In the genomic region with DNA sequence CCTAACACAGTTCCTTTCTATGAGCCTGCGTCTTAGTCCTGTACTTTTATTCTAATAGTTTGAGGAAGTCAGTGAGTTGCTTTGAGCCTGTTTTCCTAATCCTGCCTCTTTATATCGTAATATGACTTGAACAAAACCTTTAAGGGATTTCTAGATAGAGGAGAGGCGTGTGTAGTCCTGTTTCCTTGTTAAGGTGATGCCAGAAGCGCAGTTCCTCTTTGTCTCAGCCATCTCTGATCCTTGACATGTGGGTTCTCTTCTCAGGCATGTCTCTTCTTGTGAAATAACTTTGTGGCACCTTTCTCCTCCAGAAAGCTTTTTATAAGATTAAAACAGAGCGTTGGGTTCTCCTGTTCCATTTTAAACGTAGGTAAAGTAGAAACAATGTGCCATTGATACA, we compare ENCODE assay signal across 33 mouse cellular contexts.
"Had no signal": no experiment of that assay in that cellular context is flagged by ENCODE, and none has a peak within 500 bp of the region (broad histone marks: within the 10 kb centered on the region; RNA-seq: fewer than 3 reads in every experiment).

No protein-coding gene starts in this region.

- ATAC-seq: liver, embryonic 12.5 days; liver, postnatal 0 days; lung, postnatal 0 days; midbrain, embryonic 13.5 days; midbrain, embryonic 15.5 days; midbrain, embryonic 16.5 days had no signal

- H3K27me3 ChIP-seq: limb, embryonic 12.5 days; limb, embryonic 13.5 days; limb, embryonic 15.5 days; liver, embryonic 12.5 days; liver, embryonic 13.5 days; liver, embryonic 15.5 days; lung, embryonic 15.5 days; megakaryocyte, embryonic 14.5 days; midbrain, embryonic 12.5 days; midbrain, embryonic 13.5 days; midbrain, embryonic 15.5 days; neural tube, embryonic 12.5 days; neural tube, embryonic 13.5 days had no signal

- H3K27ac ChIP-seq: limb, embryonic 10.5 days; limb, embryonic 12.5 days; limb, embryonic 13.5 days; limb, embryonic 15.5 days; liver, embryonic 12.5 days; liver, embryonic 13.5 days; liver, embryonic 14.5 days; liver, embryonic 15.5 days; lung, embryonic 15.5 days; macrophage; midbrain, embryonic 10.5 days; midbrain, embryonic 12.5 days; midbrain, embryonic 13.5 days; midbrain, embryonic 15.5 days; neural tube, embryonic 12.5 days; neural tube, embryonic 13.5 days had no signal

- H3K4me3 ChIP-seq: limb, embryonic 10.5 days; limb, embryonic 12.5 days; limb, embryonic 13.5 days; limb, embryonic 15.5 days; liver, embryonic 12.5 days; liver, embryonic 13.5 days; liver, embryonic 15.5 days; lung, embryonic 15.5 days; midbrain, embryonic 10.5 days; midbrain, embryonic 12.5 days; midbrain, embryonic 13.5 days; midbrain, embryonic 15.5 days; myocyte; neural tube, embryonic 12.5 days; neural tube, embryonic 13.5 days had no signal

- H3K9me3 ChIP-seq: limb, embryonic 10.5 days; limb, embryonic 12.5 days; limb, embryonic 13.5 days; limb, embryonic 15.5 days; liver, embryonic 12.5 days; liver, embryonic 13.5 days; liver, embryonic 15.5 days; lung, embryonic 15.5 days; megakaryocyte, embryonic 14.5 days; midbrain, embryonic 10.5 days; midbrain, embryonic 12.5 days; midbrain, embryonic 13.5 days; midbrain, embryonic 15.5 days; neural tube, embryonic 12.5 days; neural tube, embryonic 13.5 days had no signal

- H3K9ac ChIP-seq: limb, embryonic 12.5 days; limb, embryonic 13.5 days; limb, embryonic 15.5 days; liver, embryonic 12.5 days; liver, embryonic 13.5 days; liver, embryonic 14.5 days; liver, embryonic 15.5 days; liver, postnatal 0 days; lung, embryonic 14.5 days; lung, embryonic 15.5 days; midbrain, embryonic 12.5 days; midbrain, embryonic 13.5 days; midbrain, embryonic 15.5 days; neural tube, embryonic 12.5 days; neural tube, embryonic 13.5 days had no signal

- DNase-seq: left cerebral cortex, postnatal 4 days; liver; liver, embryonic 13.5 days; liver, postnatal 0 days; lung, adult 18-20 months; lung, adult 2 months; lung, embryonic 14.5 days; lung, postnatal 10 days; lung, postnatal 14 days; lung, postnatal 36 days; lung, postnatal 4 days; midbrain, embryonic 14.5 days had no signal

- H3K4me2 ChIP-seq: limb, embryonic 12.5 days; limb, embryonic 13.5 days; limb, embryonic 15.5 days; liver, embryonic 11.5 days; liver, embryonic 12.5 days; liver, embryonic 13.5 days; liver, embryonic 15.5 days; lung, embryonic 14.5 days; lung, embryonic 15.5 days; midbrain, embryonic 11.5 days; midbrain, embryonic 12.5 days; midbrain, embryonic 13.5 days; midbrain, embryonic 15.5 days; neural tube, embryonic 12.5 days; neural tube, embryonic 13.5 days had no signal

- H3K4me1 ChIP-seq: limb, embryonic 10.5 days; limb, embryonic 12.5 days; limb, embryonic 13.5 days; limb, embryonic 15.5 days; liver, embryonic 12.5 days; liver, embryonic 13.5 days; liver, embryonic 15.5 days; lung, embryonic 15.5 days; midbrain, embryonic 10.5 days; midbrain, embryonic 12.5 days; midbrain, embryonic 13.5 days; midbrain, embryonic 15.5 days; neural tube, embryonic 12.5 days; neural tube, embryonic 13.5 days had no signal
